Mouse (Mus musculus) ES-E14 (cell line): ENCODE results near the gene Tmem190. TPM values are rescaled to one million over a fixed set of nuclear protein-coding genes. Genes with fewer than 3 reads are reported as not detected.

Source experiments
- DNase-seq: peaks from one replicate; pipeline ENCODE4 v3.0.0-alpha.2; 2013; ENCODE audit warnings: low read depth, low spot score
- H3K27ac ChIP-seq: 2 replicates; pipeline ENCODE4 v1.5.1; 2012; ENCODE audit warnings: low read depth, mild to moderate bottlenecking, low read length, moderate library complexity, mixed read lengths; ENCODE audit not compliant: poor library complexity, insufficient read depth, severe bottlenecking
- H3K36me3 ChIP-seq: 2 replicates; pipeline ENCODE4 v1.6.1; 2012; ENCODE audit warnings: mild to moderate bottlenecking, low read length, moderate library complexity, mixed read lengths; ENCODE audit not compliant: control insufficient read depth, poor library complexity, insufficient read depth, severe bottlenecking
- H3K4me1 ChIP-seq, 2 experiments: fragments of 150-350 bp in 1 of 2; sonication (generic) in 1 of 2; 2 replicates each; pipeline ENCODE4 v1.6.1; 2012; ENCODE audit warnings: low read length in 2 of 2, mild to moderate bottlenecking in 1 of 2, mixed read lengths in 1 of 2; ENCODE audit not compliant: control insufficient read depth in 2 of 2, insufficient read depth in 2 of 2, poor library complexity in 1 of 2
- H3K4me3 ChIP-seq, 2 experiments: fragments of 150-350 bp in 1 of 2; sonication (generic) in 1 of 2; 2 replicates each; pipeline ENCODE4 v1.5.1; 2012; ENCODE audit warnings: low read length in 2 of 2, low read depth in 1 of 2, mild to moderate bottlenecking in 1 of 2, mixed read lengths in 1 of 2; ENCODE audit not compliant: insufficient read depth in 1 of 2, poor library complexity in 1 of 2, severe bottlenecking in 1 of 2
- H3K9ac ChIP-seq: 2 replicates; pipeline ENCODE4 v1.6.1; 2012; ENCODE audit warnings: low read depth, mild to moderate bottlenecking, low read length, mixed read lengths; ENCODE audit not compliant: poor library complexity, insufficient read depth, severe bottlenecking
- H3K9me3 ChIP-seq: fragments of 150-350 bp; sonication (generic); 2 replicates; pipeline ENCODE4 v1.6.1; 2012; ENCODE audit warnings: low read depth, mild to moderate bottlenecking, low read length; ENCODE audit not compliant: control insufficient read depth, insufficient read depth
- CHD2 ChIP-seq: IDR thresholded peaks from 2 replicates; pipeline ENCODE4 v1.6.1; 2014; ENCODE audit warnings: mild to moderate bottlenecking, low read depth, low read length, inconsistent platforms
- HCFC1 ChIP-seq: IDR thresholded peaks from 2 replicates; pipeline ENCODE4 v1.6.1; 2012; ENCODE audit warnings: low read length, inconsistent platforms, borderline replicate concordance; ENCODE audit not compliant: insufficient read depth
- MAFK ChIP-seq: IDR thresholded peaks from 2 replicates; pipeline ENCODE4 v1.6.1; 2014; ENCODE audit warnings: mild to moderate bottlenecking, low read depth, low read length, inconsistent platforms; ENCODE audit not compliant: insufficient read depth
- ZC3H11A ChIP-seq: IDR thresholded peaks from 2 replicates; pipeline ENCODE4 v1.6.1; 2012; ENCODE audit warnings: low read depth, mild to moderate bottlenecking, inconsistent platforms, low read length, borderline replicate concordance
- ZNF384 ChIP-seq: IDR thresholded peaks from 2 replicates; pipeline ENCODE4 v1.6.1; 2012; ENCODE audit warnings: low read depth, low read length, inconsistent platforms
- in situ Hi-C, 2 experiments: fragments of 600-800 bp; cut with MboI; formaldehyde crosslinking; loops; one replicate each; pipeline ENCODE4 v1.15.1; 2025; ENCODE audit warnings: low sequenced_read_pairs in 2 of 2, inconsistent platforms in 1 of 2; ENCODE audit not compliant: unreplicated experiment in 2 of 2
- total RNA-seq: library from RNA; depleted of rRNA; stranded (reverse); fragments of 300-350 nt; gene quantifications from 2 replicates; pipeline ENCODE4 v1.2.3, GENCODE M21; 2012

The Tmem190 gene
- total RNA-seq, 1 experiment, result not detected

DNA sequence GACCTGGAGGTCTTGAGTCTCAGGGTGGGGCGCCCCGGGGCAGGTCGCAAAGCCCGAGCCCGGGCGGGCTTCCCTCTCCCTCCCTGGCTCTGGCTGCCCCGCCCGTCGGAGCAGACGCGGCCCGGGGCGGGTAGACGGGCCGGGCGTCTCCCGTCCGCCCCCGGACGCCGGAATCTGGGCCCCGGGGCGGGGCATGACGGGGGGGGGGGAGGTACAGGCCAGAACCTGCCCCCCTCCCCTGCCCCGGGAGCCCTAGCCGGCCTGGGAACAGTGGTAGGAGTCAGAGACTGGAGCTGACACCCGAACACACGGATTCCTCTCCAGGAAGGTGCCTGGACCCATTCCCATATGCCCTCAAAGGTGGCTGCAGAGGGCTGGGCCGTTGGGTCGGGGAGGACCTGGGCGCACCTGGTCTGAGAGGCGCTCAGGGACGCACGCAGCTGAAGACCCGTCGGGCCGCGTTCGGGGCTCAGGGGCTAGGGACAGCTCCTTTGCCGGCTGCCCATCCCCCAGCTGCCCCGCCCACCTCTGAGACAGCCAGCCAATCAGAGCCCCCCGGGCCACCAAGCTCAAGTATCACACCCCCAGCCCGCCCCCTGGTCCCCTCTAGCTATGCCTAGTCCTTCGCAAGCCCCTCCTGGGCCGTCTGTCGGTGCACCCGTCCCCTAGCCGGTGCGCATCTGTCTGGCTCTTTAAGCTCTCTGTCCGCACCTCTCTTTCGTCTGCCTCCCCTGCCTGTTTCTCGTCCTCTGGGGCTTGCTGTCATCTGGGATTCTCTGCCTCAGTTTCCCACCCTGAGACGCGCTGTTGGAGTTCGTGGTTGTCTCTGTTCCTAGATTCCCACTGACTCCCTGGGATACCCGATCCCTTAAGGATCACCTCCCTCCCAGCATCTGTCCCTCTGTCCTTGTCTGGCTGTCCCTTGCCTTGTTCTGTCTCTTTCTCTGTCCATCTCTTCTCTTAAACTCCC, 5.6 kb upstream of the Tmem190 start:
- H3K9ac ChIP-seq, result no peak overlapping the region
- in situ Hi-C loops, result no loop called here
- H3K27ac ChIP-seq, result no peak overlapping the region

DNA sequence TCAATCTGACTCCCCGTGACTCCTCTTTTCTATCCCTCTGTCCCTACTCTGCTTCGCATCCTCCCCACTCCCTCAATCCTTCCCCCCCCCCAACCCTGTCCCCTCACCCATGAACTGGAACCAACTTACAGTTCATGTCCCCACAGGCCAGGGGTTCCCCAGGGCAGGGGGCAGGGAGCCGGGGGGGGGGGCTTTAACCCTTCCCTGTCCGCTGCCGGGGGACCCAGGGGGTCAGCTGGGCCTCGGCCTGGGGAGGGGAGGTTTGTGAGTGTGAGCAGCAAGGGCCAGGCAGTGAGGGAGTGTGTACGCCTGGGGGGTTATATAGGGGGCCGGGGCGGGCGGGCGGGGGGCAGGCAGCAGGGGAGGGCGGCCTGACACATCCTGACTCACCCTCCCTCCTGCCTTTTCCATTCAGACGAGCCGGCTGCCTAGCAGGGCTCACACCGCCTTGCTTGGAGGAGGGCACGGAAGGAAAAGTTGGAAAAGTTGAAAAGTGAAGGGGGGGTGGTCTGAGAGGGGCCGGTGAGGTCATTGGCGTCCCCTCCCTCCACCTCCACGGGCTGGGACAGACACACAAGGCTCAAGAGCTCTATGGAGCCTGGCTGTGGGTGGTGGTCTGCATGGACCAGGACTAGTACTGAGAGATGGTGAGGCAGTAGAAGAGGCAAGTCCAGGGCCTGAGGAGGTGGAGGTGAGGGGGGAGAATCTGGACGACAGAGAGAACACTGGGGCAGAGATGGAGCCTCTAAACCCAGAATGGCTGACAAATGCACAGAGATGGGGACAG, 4.7 kb upstream of the Tmem190 start:
- in situ Hi-C loops, result no loop called here
- DNase-seq, result no peak
- no peak overlapping the region for H3K9ac ChIP-seq
- no peaks in the 10 kb centered on the region for H3K36me3 ChIP-seq
- H3K9me3 ChIP-seq, result no peaks in the 10 kb centered on the region
- TF ChIP-seq ZC3H11A (no peak), CHD2 (no peak), MAFK (no peak), ZNF384 (no peak), HCFC1 (no peak)
- H3K4me1 ChIP-seq, result peaks cover 5 to 9% of the 10 kb centered on the region in 2 experiments; a peak in 3 of 4 replicates
- H3K4me3 ChIP-seq, result no peak overlapping the region
- H3K27ac ChIP-seq, result no peak overlapping the region

More for the DNA sequence above, 5.6 kb upstream of the Tmem190 start:
- peaks cover 5 to 9% of the 10 kb centered on the region in 2 experiments; a peak in 3 of 4 replicates for H3K4me1 ChIP-seq
- DNase-seq, result peak; percentile 76
- no peak for TF ChIP-seq ZNF384
- peak; percentile 54; the same call in 1 of the 2 replicates for TF ChIP-seq CHD2
- no peaks in the 10 kb centered on the region for H3K36me3 ChIP-seq
- H3K4me3 ChIP-seq, result peak overlapping the region; percentile 44 to 65
- no peaks in the 10 kb centered on the region for H3K9me3 ChIP-seq

DNA sequence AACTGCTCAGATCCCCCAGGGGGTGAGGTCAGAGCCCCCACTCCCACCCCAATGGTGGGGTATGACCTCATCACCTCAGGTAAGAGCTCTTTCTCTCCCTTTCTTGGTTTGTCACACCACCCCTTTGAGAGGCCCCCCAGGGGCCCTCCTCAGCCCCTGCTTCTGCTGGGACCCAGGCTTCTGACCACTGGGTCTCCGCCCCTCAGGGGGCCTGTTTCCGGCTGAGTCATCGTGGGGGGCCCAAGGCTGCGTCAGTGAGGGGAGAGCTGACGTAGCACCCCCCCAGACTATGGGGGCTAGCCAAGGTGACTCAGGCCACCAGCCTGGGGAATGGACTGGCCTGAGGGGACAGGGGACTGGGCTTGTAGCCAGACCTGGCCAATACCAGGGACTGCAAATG, 2.8 kb upstream of the Tmem190 start:
- Histone ChIP-seq H3K9ac (no peak overlapping the region), H3K9me3 (no peaks in the 10 kb centered on the region), H3K36me3 (peaks cover 7% of the 10 kb centered on the region; the same call in 1 of the 2 replicates), H3K4me1 (peaks cover 5 to 10% of the 10 kb centered on the region in 2 experiments; a peak in 3 of 4 replicates), H3K4me3 (no peak overlapping the region), H3K27ac (no peak overlapping the region)
- in situ Hi-C loops, result no loop called here
- no peak for DNase-seq
- TF ChIP-seq ZNF384 (no peak), MAFK (no peak), CHD2 (no peak), ZC3H11A (no peak), HCFC1 (no peak)

DNA sequence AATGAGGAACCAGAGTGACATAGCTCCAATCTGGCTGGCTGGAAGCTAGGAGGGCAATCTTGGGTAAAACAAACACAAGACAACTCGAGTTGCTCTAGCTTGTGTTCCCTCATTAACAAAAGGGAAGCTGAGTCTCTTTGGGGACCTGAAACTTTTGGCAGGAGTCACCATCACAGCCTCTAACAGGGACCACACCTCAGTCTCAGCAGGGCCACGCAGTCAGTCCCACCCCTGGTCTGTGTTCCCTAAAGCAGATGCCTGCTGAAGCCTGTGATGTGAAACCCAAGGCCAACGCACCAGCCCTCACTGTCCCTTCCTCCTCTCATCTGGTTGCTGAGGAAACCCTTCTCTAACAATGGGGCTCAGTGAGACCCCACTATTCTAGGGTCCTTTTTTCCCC, 607 bp upstream of the Tmem190 start:
- in situ Hi-C loops, result no loop called here
- DNase-seq, result no peak
- H3K36me3 ChIP-seq, result peaks cover 10% of the 10 kb centered on the region; the same call in 1 of the 2 replicates
- TF ChIP-seq MAFK, result no peak
- H3K27ac ChIP-seq, result no peak overlapping the region
- no peak overlapping the region for H3K9ac ChIP-seq
- no peak overlapping the region for H3K4me3 ChIP-seq
- peaks cover 2 to 10% of the 10 kb centered on the region in 2 experiments; a peak in 2 of 4 replicates for H3K4me1 ChIP-seq
- H3K9me3 ChIP-seq, result no peaks in the 10 kb centered on the region
